Mouse (Mus musculus) MEL (cell line): ENCODE measurements around the gene Abhd12b.

Experiments
- CTCF ChIP-seq, 3 experiments: IDR thresholded peaks in 2 of 3; conservative IDR thresholded peaks in 1 of 3; 2 replicates each; pipeline ENCODE4 v1.5.1; 2011 to 2012; ENCODE audit warnings: low read length in 3 of 3, low read depth in 2 of 3, mild to moderate bottlenecking in 2 of 3, improper control_type of control experiment in 1 of 3, inconsistent platforms in 1 of 3, mixed read lengths in 1 of 3, moderate library complexity in 1 of 3; ENCODE audit not compliant: control insufficient read depth in 1 of 3, insufficient read depth in 1 of 3, poor library complexity in 1 of 3, severe bottlenecking in 1 of 3
- E2F4 ChIP-seq: IDR thresholded peaks from 2 replicates; pipeline ENCODE4 v1.6.1; 2011; ENCODE audit warnings: low read depth, low read length, improper control_type of control experiment, borderline replicate concordance
- GATA1 ChIP-seq: IDR thresholded peaks from 2 replicates; pipeline ENCODE4 v1.6.1; 2011; ENCODE audit warnings: low read depth, low read length, improper control_type of control experiment
- HCFC1 ChIP-seq: IDR thresholded peaks from 2 replicates; pipeline ENCODE4 v1.6.1; 2012; ENCODE audit warnings: low read depth, mild to moderate bottlenecking, inconsistent platforms, low read length, improper control_type of control experiment, moderate library complexity
- MAFK ChIP-seq: IDR thresholded peaks from 2 replicates; pipeline ENCODE4 v1.6.1; 2011; ENCODE audit warnings: low read depth, mild to moderate bottlenecking, low read length, improper control_type of control experiment, borderline replicate concordance
- MAZ ChIP-seq: IDR thresholded peaks from 2 replicates; pipeline ENCODE4 v1.6.1; 2012; ENCODE audit warnings: low read depth, mild to moderate bottlenecking, inconsistent platforms, low read length, improper control_type of control experiment
- MYC ChIP-seq: IDR thresholded peaks from 2 replicates; pipeline ENCODE4 v1.6.1; 2011; ENCODE audit warnings: low read depth, mild to moderate bottlenecking, low read length, improper control_type of control experiment, moderate library complexity
- TCF12 ChIP-seq: IDR thresholded peaks from 2 replicates; pipeline ENCODE4 v1.6.1; 2014; ENCODE audit warnings: low read depth, mild to moderate bottlenecking, inconsistent platforms, low read length, improper control_type of control experiment, moderate library complexity
- ZC3H11A ChIP-seq: IDR thresholded peaks from 2 replicates; pipeline ENCODE4 v1.6.1; 2012; ENCODE audit warnings: low read depth, mild to moderate bottlenecking, inconsistent platforms, low read length, improper control_type of control experiment
- ZNF384 ChIP-seq: IDR thresholded peaks from 2 replicates; pipeline ENCODE4 v1.6.1; 2012; ENCODE audit warnings: low read depth, mild to moderate bottlenecking, inconsistent platforms, low read length, improper control_type of control experiment

GRCm38 (mm10) chr12:70156222-70156621, 2.3 kb downstream of the Abhd12b start:
- TF ChIP-seq CTCF (IDR thresholded peaks at IDR 0.05 in 2 of 3, conservative IDR thresholded peaks at IDR 0.05 in 1 of 3; ENCODE audit: control insufficient read depth in 1 of 3, insufficient read depth in 1 of 3, low read depth in 2 of 3, low read length in 3 of 3, poor library complexity in 1 of 3, severe bottlenecking in 1 of 3) (no peak), MAZ (no peak), MYC (peak; percentile 87), HCFC1 (peak; percentile 68), ZNF384 (no peak), TCF12 (no peak), GATA1 (no peak), E2F4 (no peak), MAFK (no peak), ZC3H11A (no peak)
